Mouse (Mus musculus) bone marrow macrophage, adult 2 months (primary cell): ENCODE measurements around the gene Kcnq1.

Source experiments
- CTCF ChIP-seq: IDR thresholded peaks from 2 replicates; pipeline ENCODE4 v1.5.1; 2012; ENCODE audit warnings: low read depth, mild to moderate bottlenecking, low read length, moderate library complexity
- POLR2A ChIP-seq: IDR thresholded peaks from 2 replicates; pipeline ENCODE4 v1.6.1; 2012; ENCODE audit warnings: mild to moderate bottlenecking, low read depth, low read length, borderline replicate concordance

DNA sequence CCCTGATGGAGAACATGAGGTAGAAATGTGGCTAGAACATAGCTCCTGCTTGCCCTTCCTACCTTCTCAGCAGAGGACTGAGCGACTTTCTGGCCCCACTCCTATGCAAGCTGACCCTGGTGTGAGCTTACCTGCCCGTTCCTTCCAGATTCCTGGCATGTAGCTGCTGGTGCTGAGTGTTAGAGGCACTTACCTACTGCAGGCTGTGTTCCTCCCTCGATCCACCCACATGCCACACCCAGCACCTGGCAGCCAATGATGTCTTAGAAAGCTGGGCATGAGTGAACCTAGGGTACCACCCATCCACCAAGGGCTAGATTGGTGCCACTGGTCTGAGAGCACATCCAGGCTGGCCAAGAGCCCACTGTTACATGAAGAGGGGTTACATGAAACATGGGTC lies 12.3 kb upstream of the Kcnq1 start:
- TF ChIP-seq POLR2A (no peak), CTCF (no peak)
